Mouse (Mus musculus) hindbrain, embryonic 13.5 days (tissue): ENCODE data around the gene Pcnt. TPM values are rescaled to one million over a fixed set of nuclear protein-coding genes. Genes with fewer than 3 reads are reported as not detected.

Experiments
- ATAC-seq: fragments of 200-750 bp; cut with Nextera tagmentation; 2 replicates; pipeline ENCODE4 v1.8.0; 2017; ENCODE audit warnings: moderate TSS enrichment; ENCODE audit not compliant: low FRiP score
- H3K27ac ChIP-seq: fragments of 300-500 bp; sonication (generic); 2 replicates; pipeline ENCODE4 v1.5.1; 2015; ENCODE audit warnings: inconsistent platforms, mild to moderate bottlenecking, moderate library complexity
- H3K27me3 ChIP-seq: fragments of 300-500 bp; sonication (generic); 2 replicates; pipeline ENCODE4 v1.6.1; 2015; ENCODE audit warnings: mild to moderate bottlenecking, inconsistent platforms
- H3K36me3 ChIP-seq: fragments of 300-500 bp; sonication (generic); 2 replicates; pipeline ENCODE4 v1.6.1; 2015; ENCODE audit warnings: mild to moderate bottlenecking, inconsistent platforms
- H3K4me1 ChIP-seq: fragments of 300-500 bp; sonication (generic); replicated peaks from 2 replicates; pipeline ENCODE4 v1.6.1; 2015; ENCODE audit warnings: inconsistent platforms
- H3K4me2 ChIP-seq: fragments of 300-500 bp; sonication (generic); 2 replicates; pipeline ENCODE4 v1.6.1; 2015; ENCODE audit warnings: inconsistent platforms, mild to moderate bottlenecking, moderate library complexity
- H3K4me3 ChIP-seq: fragments of 300-500 bp; sonication (generic); 2 replicates; pipeline ENCODE4 v1.5.1; 2015; ENCODE audit warnings: mild to moderate bottlenecking, inconsistent platforms
- H3K9ac ChIP-seq: fragments of 300-500 bp; sonication (generic); 2 replicates; pipeline ENCODE4 v1.6.1; 2015; ENCODE audit warnings: mild to moderate bottlenecking, inconsistent platforms
- H3K9me3 ChIP-seq: fragments of 300-500 bp; sonication (generic); 2 replicates; pipeline ENCODE4 v1.6.1; 2016; ENCODE audit warnings: inconsistent platforms
- WGBS: fragments of 180-500 bp; shearing (Covaris S2); methylation state at CpG from one replicate; pipeline ENCODE4 v1.1.7; 2015; 5-methylcytosine and 5-hydroxymethylcytosine counted together
- polyA plus RNA-seq: library from polyadenylated mRNA; unstranded; fragments of >200 nt; fragmentation: Nextera tagmentation; extraction: Ambion mirVana; gene quantifications from 2 replicates; pipeline ENCODE4 v1.2.1, GENCODE M21; 2015

The Pcnt gene
- polyA plus RNA-seq, 1 experiment from 2014 or later = 8.1 TPM

GRCm38 (mm10) chr10:76374981-76375380, 67.6 kb downstream of the Pcnt start:
- H3K36me3 ChIP-seq = peaks cover 69% of the 10 kb centered on the region
- H3K4me1 ChIP-seq = no peaks in the 10 kb centered on the region
- H3K4me3 ChIP-seq = no peak overlapping the region
- ATAC-seq = no peak
- H3K9me3 ChIP-seq = no peaks in the 10 kb centered on the region
- 93% methylated on average over 18 of the region's 18 CpGs for WGBS
- no peaks in the 10 kb centered on the region for H3K27me3 ChIP-seq
- H3K4me2 ChIP-seq = no peak overlapping the region
- H3K9ac ChIP-seq = no peak overlapping the region
- no peak overlapping the region for H3K27ac ChIP-seq

- Histone ChIP-seq H3K27ac (no peak overlapping the region), H3K9ac (no peak overlapping the region), H3K4me3 (no peak overlapping the region), H3K4me1 (no peaks in the 10 kb centered on the region), H3K4me2 (no peak overlapping the region), H3K36me3 (peaks cover 65% of the 10 kb centered on the region), H3K9me3 (no peaks in the 10 kb centered on the region), H3K27me3 (no peaks in the 10 kb centered on the region)
- 89% methylated on average over 3 of the region's 3 CpGs for WGBS
- no peak for ATAC-seq
Measured at GRCm38 (mm10) chr10:76371736-76372135, 70.8 kb downstream of the Pcnt start.

GRCm38 (mm10) chr10:76368766-76369165, 73.8 kb downstream of the Pcnt start:
- Histone ChIP-seq H3K4me3 (no peak overlapping the region), H3K4me2 (no peak overlapping the region), H3K9me3 (no peaks in the 10 kb centered on the region), H3K9ac (no peak overlapping the region), H3K27ac (no peak overlapping the region), H3K4me1 (no peaks in the 10 kb centered on the region), H3K27me3 (no peaks in the 10 kb centered on the region), H3K36me3 (peaks cover 68% of the 10 kb centered on the region)
- ATAC-seq = no peak
- WGBS = 93% methylated on average over 13 of the region's 13 CpGs

GRCm38 (mm10) chr10:76363233-76363632, 79.4 kb downstream of the Pcnt start:
- ATAC-seq = no peak
- WGBS = 57% methylated on average over 3 of the region's 3 CpGs
- H3K27ac ChIP-seq = no peak overlapping the region

GRCm38 (mm10) chr10:76358468-76358867, 84.1 kb downstream of the Pcnt start:
- WGBS = 88% methylated on average over 5 of the region's 5 CpGs

More at GRCm38 (mm10) chr10:76363233-76363632, 79.4 kb downstream of the Pcnt start:
- H3K4me2 ChIP-seq = no peak overlapping the region
- no peak overlapping the region for H3K4me3 ChIP-seq
- H3K4me1 ChIP-seq = 0 out of 2 replicates have a peak, but pooled peaks cover 5% of the 10 kb centered on the region
- H3K27me3 ChIP-seq = no peaks in the 10 kb centered on the region
- no peaks in the 10 kb centered on the region for H3K9me3 ChIP-seq
- no peak overlapping the region for H3K9ac ChIP-seq
- peaks cover 32% of the 10 kb centered on the region for H3K36me3 ChIP-seq

GRCm38 (mm10) chr10:76357286-76357875, 85.2 kb downstream of the Pcnt start:
- no peak overlapping the region for H3K4me3 ChIP-seq
- H3K4me1 ChIP-seq = no peaks in the 10 kb centered on the region
- H3K4me2 ChIP-seq = no peak overlapping the region
- H3K27me3 ChIP-seq = no peaks in the 10 kb centered on the region
- peaks cover 50% of the 10 kb centered on the region for H3K36me3 ChIP-seq
- no peak overlapping the region for H3K27ac ChIP-seq
- WGBS = 93% methylated on average over 8 of the region's 8 CpGs
- no peaks in the 10 kb centered on the region for H3K9me3 ChIP-seq
- ATAC-seq = no peak
- H3K9ac ChIP-seq = no peak overlapping the region

More at GRCm38 (mm10) chr10:76358468-76358867, 84.1 kb downstream of the Pcnt start:
- Histone ChIP-seq H3K4me3 (no peak overlapping the region), H3K27ac (no peak overlapping the region), H3K9me3 (no peaks in the 10 kb centered on the region), H3K9ac (no peak overlapping the region), H3K27me3 (no peaks in the 10 kb centered on the region), H3K4me2 (no peak overlapping the region), H3K4me1 (0 out of 2 replicates have a peak, but pooled peaks cover 3% of the 10 kb centered on the region), H3K36me3 (peaks cover 41% of the 10 kb centered on the region)
- ATAC-seq = no peak

GRCm38 (mm10) chr10:76354974-76355373, 87.6 kb downstream of the Pcnt start:
- 92% methylated on average over 12 of the region's 12 CpGs for WGBS
- no peak overlapping the region for H3K4me2 ChIP-seq
- H3K4me3 ChIP-seq = no peak overlapping the region
- H3K4me1 ChIP-seq = no peaks in the 10 kb centered on the region
- no peaks in the 10 kb centered on the region for H3K9me3 ChIP-seq
- no peak overlapping the region for H3K9ac ChIP-seq
- H3K27ac ChIP-seq = no peak overlapping the region
- peaks cover 72% of the 10 kb centered on the region for H3K36me3 ChIP-seq
- ATAC-seq = no peak
- no peaks in the 10 kb centered on the region for H3K27me3 ChIP-seq

- WGBS = 93% methylated on average over 12 of the region's 12 CpGs
- no peak for ATAC-seq
- H3K9me3 ChIP-seq = no peaks in the 10 kb centered on the region
- H3K4me2 ChIP-seq = no peak overlapping the region
- no peaks in the 10 kb centered on the region for H3K27me3 ChIP-seq
- H3K9ac ChIP-seq = no peak overlapping the region
- H3K4me1 ChIP-seq = no peaks in the 10 kb centered on the region
- peaks cover 82% of the 10 kb centered on the region for H3K36me3 ChIP-seq
- H3K27ac ChIP-seq = no peak overlapping the region
- H3K4me3 ChIP-seq = no peak overlapping the region
Measured at GRCm38 (mm10) chr10:76353986-76354385, 88.6 kb downstream of the Pcnt start.

GRCm38 (mm10) chr10:76351953-76352352, 90.6 kb downstream of the Pcnt start:
- Histone ChIP-seq H3K27ac (no peak overlapping the region), H3K27me3 (no peaks in the 10 kb centered on the region), H3K36me3 (peaks cover 76% of the 10 kb centered on the region), H3K9ac (no peak overlapping the region), H3K4me1 (no peaks in the 10 kb centered on the region), H3K4me3 (no peak overlapping the region), H3K4me2 (no peak overlapping the region), H3K9me3 (no peaks in the 10 kb centered on the region)
- ATAC-seq = no peak
- WGBS = 88% methylated on average over 7 of the region's 7 CpGs

GRCm38 (mm10) chr10:76346589-76346988, 96.0 kb downstream of the Pcnt start:
- 9% methylated on average over 4 of the region's 4 CpGs for WGBS
- Histone ChIP-seq H3K27ac (no peak overlapping the region), H3K36me3 (peaks cover 26% of the 10 kb centered on the region), H3K4me2 (no peak overlapping the region), H3K27me3 (no peaks in the 10 kb centered on the region), H3K9ac (no peak overlapping the region), H3K4me1 (peaks cover 27% of the 10 kb centered on the region), H3K4me3 (no peak overlapping the region), H3K9me3 (no peaks in the 10 kb centered on the region)
- no peak for ATAC-seq

- H3K36me3 ChIP-seq = peaks cover 22% of the 10 kb centered on the region
- peaks cover 28% of the 10 kb centered on the region for H3K4me1 ChIP-seq
- 29% methylated on average over 8 of the region's 8 CpGs for WGBS
- no peaks in the 10 kb centered on the region for H3K27me3 ChIP-seq
- no peaks in the 10 kb centered on the region for H3K9me3 ChIP-seq
- peak overlapping the region; percentile 77 for H3K4me2 ChIP-seq
- H3K27ac ChIP-seq = no peak overlapping the region
- no peak for ATAC-seq
- peak overlapping the region; percentile 89 for H3K4me3 ChIP-seq
- peak overlapping the region; percentile 96; the same call in 1 of the 2 replicates for H3K9ac ChIP-seq
Measured at GRCm38 (mm10) chr10:76346043-76346491, 96.5 kb downstream of the Pcnt start.

GRCm38 (mm10) chr10:76345540-76345902, 97.1 kb downstream of the Pcnt start:
- WGBS = 4% methylated on average over 12 of the region's 12 CpGs

More at GRCm38 (mm10) chr10:76345540-76345902, 97.1 kb downstream of the Pcnt start:
- Histone ChIP-seq H3K36me3 (peaks cover 17% of the 10 kb centered on the region), H3K9me3 (no peaks in the 10 kb centered on the region), H3K4me2 (peak overlapping the region; percentile 77), H3K4me1 (peaks cover 32% of the 10 kb centered on the region), H3K27me3 (no peaks in the 10 kb centered on the region), H3K9ac (peak overlapping the region; percentile 96), H3K4me3 (peak overlapping the region; percentile 89), H3K27ac (peak overlapping the region; percentile 70)
- ATAC-seq = peak; percentile 31; the same call in 1 of the 2 replicates
